Mouse (Mus musculus) liver, postnatal 0 days (tissue): ENCODE results near the gene Slc43a1. TPM values are rescaled to one million over a fixed set of nuclear protein-coding genes. Genes with fewer than 3 reads are reported as not detected.

ENCODE experiments used
- ATAC-seq: fragments of 200-750 bp; cut with Nextera tagmentation; 2 replicates; pipeline ENCODE4 v1.8.0; 2017; ENCODE audit warnings: mild to moderate bottlenecking, moderate library complexity
- DNase-seq: peaks from one replicate; pipeline ENCODE4 v3.0.0-alpha.2; 2016
- H3K27ac ChIP-seq: fragments of 300-500 bp; sonication (generic); 2 replicates; pipeline ENCODE4 v1.5.1; 2014; ENCODE audit warnings: antibody characterized with exemption, moderate library complexity, mild to moderate bottlenecking, low read depth
- H3K27me3 ChIP-seq: fragments of 300-500 bp; sonication (generic); 2 replicates; pipeline ENCODE4 v1.6.1; 2014; ENCODE audit warnings: low read length, control low read depth, mixed read lengths; ENCODE audit not compliant: insufficient read depth
- H3K36me3 ChIP-seq: fragments of 300-500 bp; sonication (generic); replicated peaks from 2 replicates; pipeline ENCODE4 v1.6.1; 2014; ENCODE audit warnings: mild to moderate bottlenecking, control low read depth, low read length, moderate library complexity, mixed read lengths; ENCODE audit not compliant: insufficient read depth
- H3K4me1 ChIP-seq: fragments of 300-500 bp; sonication (generic); 2 replicates; pipeline ENCODE4 v1.6.1; 2014; ENCODE audit warnings: antibody characterized with exemption, mild to moderate bottlenecking, control low read depth; ENCODE audit not compliant: insufficient read depth
- H3K4me2 ChIP-seq: fragments of 300-500 bp; sonication (generic); 2 replicates; pipeline ENCODE4 v1.6.1; 2014; ENCODE audit warnings: low read depth, mild to moderate bottlenecking, low read length, moderate library complexity, mixed read lengths
- H3K4me3 ChIP-seq: fragments of 300-500 bp; sonication (generic); 2 replicates; pipeline ENCODE4 v1.5.1; 2014; ENCODE audit warnings: low read depth, low read length
- H3K9ac ChIP-seq: fragments of 300-500 bp; sonication (generic); replicated peaks from 2 replicates; pipeline ENCODE4 v1.6.1; 2014; ENCODE audit warnings: mild to moderate bottlenecking, moderate library complexity
- H3K9me3 ChIP-seq: fragments of 300-500 bp; sonication (generic); 2 replicates; pipeline ENCODE4 v1.6.1; 2016; ENCODE audit warnings: mild to moderate bottlenecking, control low read depth, low read length, mixed read lengths
- CTCF ChIP-seq: sonication (generic); IDR thresholded peaks from 2 replicates; pipeline ENCODE4 v1.5.1; 2016; ENCODE audit warnings: antibody characterized with exemption, low read depth
- EP300 ChIP-seq: IDR thresholded peaks from 2 replicates; pipeline ENCODE4 v1.6.1; 2016; ENCODE audit warnings: antibody characterized with exemption, low read depth, mild to moderate bottlenecking
- WGBS: fragments of 180-500 bp; shearing (Covaris S2); extraction: QIAGEN DNeasy Blood & Tissue Kit; methylation state at CpG from one replicate; pipeline ENCODE4 v1.1.7; 2014; ENCODE audit not compliant: insufficient replicate concordance; 5-methylcytosine and 5-hydroxymethylcytosine counted together
- polyA plus RNA-seq: library from polyadenylated mRNA; unstranded; fragments of >200 nt; fragmentation: Nextera tagmentation; extraction: Ambion mirVana; gene quantifications from 2 replicates; pipeline ENCODE4 v1.2.1, GENCODE M21; 2015

Slc43a1 gene
- 67.8 and 74.2 TPM in 2 replicates for polyA plus RNA-seq

GRCm38 (mm10) chr2:84838593-84838949 is at the start of gene Slc43a1:
Gene Slc43a1 (plus strand): TSS chr2:84838850.
- no peak for TF ChIP-seq EP300
- Histone ChIP-seq H3K4me1 (peaks cover 29% of the 10 kb centered on the region), H3K9me3 (no peaks in the 10 kb centered on the region), H3K27me3 (no peaks in the 10 kb centered on the region), H3K36me3 (peaks cover 2% of the 10 kb centered on the region; the same call in 1 of the 2 replicates), H3K4me2 (peak within 1 kb of the TSS; percentile 89), H3K27ac (peak within 1 kb of the TSS; percentile 93), H3K9ac (peak within 1 kb of the TSS; percentile 97), H3K4me3 (peak within 1 kb of the TSS; percentile 89)
- WGBS: 13% methylated on average over 10 of the region's 10 CpGs
- ATAC-seq: no peak
- no peak for DNase-seq

- Histone ChIP-seq H3K27ac (no peak overlapping the region), H3K4me2 (no peak overlapping the region), H3K4me1 (peaks cover 7% of the 10 kb centered on the region), H3K9me3 (peaks cover 2% of the 10 kb centered on the region; the same call in 1 of the 2 replicates), H3K27me3 (no peaks in the 10 kb centered on the region), H3K4me3 (no peak overlapping the region), H3K9ac (no peak overlapping the region), H3K36me3 (no peaks in the 10 kb centered on the region)
- ATAC-seq (no peak), DNase-seq (no peak)
- WGBS: 67% methylated on average over 9 of the region's 9 CpGs
- TF ChIP-seq CTCF (no peak), EP300 (no peak)
Measured at GRCm38 (mm10) chr2:84790418-84790817, 48.2 kb upstream of the Slc43a1 start.

GRCm38 (mm10) chr2:84792516-84792915 is 46.1 kb upstream of the Slc43a1 start:
- 58% methylated on average over 3 of the region's 3 CpGs for WGBS
- Histone ChIP-seq H3K9ac (no peak overlapping the region), H3K4me2 (peak overlapping the region; percentile 38; the same call in 1 of the 2 replicates), H3K27ac (no peak overlapping the region), H3K27me3 (no peaks in the 10 kb centered on the region), H3K4me1 (peaks cover 8% of the 10 kb centered on the region), H3K36me3 (no peaks in the 10 kb centered on the region), H3K9me3 (peaks cover 2% of the 10 kb centered on the region; the same call in 1 of the 2 replicates), H3K4me3 (no peak overlapping the region)
- ATAC-seq (no peak), DNase-seq (no peak)
- TF ChIP-seq EP300 (no peak), CTCF (no peak)

- H3K4me1 ChIP-seq: peaks cover 12% of the 10 kb centered on the region
Measured at GRCm38 (mm10) chr2:84793154-84793553, 45.5 kb upstream of the Slc43a1 start.

GRCm38 (mm10) chr2:84793871-84794270 is 44.8 kb upstream of the Slc43a1 start:
- no peaks in the 10 kb centered on the region for H3K36me3 ChIP-seq
- no peak overlapping the region for H3K4me3 ChIP-seq
- H3K27ac ChIP-seq: peak overlapping the region; percentile 23; the same call in 1 of the 2 replicates
- DNase-seq (no peak), ATAC-seq (no peak)
- no peak overlapping the region for H3K4me2 ChIP-seq
- H3K4me1 ChIP-seq: peaks cover 12% of the 10 kb centered on the region
- H3K9ac ChIP-seq: no peak overlapping the region
- peaks cover 2% of the 10 kb centered on the region; the same call in 1 of the 2 replicates for H3K9me3 ChIP-seq
- 66% methylated on average over 3 of the region's 3 CpGs for WGBS
- TF ChIP-seq CTCF (no peak), EP300 (no peak)
- no peaks in the 10 kb centered on the region for H3K27me3 ChIP-seq

More at GRCm38 (mm10) chr2:84793154-84793553, 45.5 kb upstream of the Slc43a1 start:
- TF ChIP-seq EP300 (peak; percentile 89), CTCF (no peak)
- Histone ChIP-seq H3K27ac (peak overlapping the region; percentile 23; the same call in 1 of the 2 replicates), H3K9ac (no peak overlapping the region), H3K4me2 (no peak overlapping the region), H3K27me3 (no peaks in the 10 kb centered on the region), H3K9me3 (peaks cover 2% of the 10 kb centered on the region; the same call in 1 of the 2 replicates), H3K4me3 (no peak overlapping the region), H3K36me3 (no peaks in the 10 kb centered on the region)
- 65% methylated on average over 3 of the region's 3 CpGs for WGBS
- peak; percentile 42 for ATAC-seq
- DNase-seq: no peak

- peak overlapping the region; percentile 84 for H3K9ac ChIP-seq
- peak; percentile 96 for TF ChIP-seq CTCF
- no peak for TF ChIP-seq EP300
- peak overlapping the region; percentile 98 for H3K4me2 ChIP-seq
- ATAC-seq (peak; percentile 61), DNase-seq (peak; percentile 88)
- no peaks in the 10 kb centered on the region for H3K27me3 ChIP-seq
- 11% methylated on average over 13 of the region's 13 CpGs for WGBS
- H3K27ac ChIP-seq: peak overlapping the region; percentile 98
- peaks cover 26% of the 10 kb centered on the region for H3K4me1 ChIP-seq
- H3K4me3 ChIP-seq: peak overlapping the region; percentile 92
- peaks cover 2% of the 10 kb centered on the region; the same call in 1 of the 2 replicates for H3K9me3 ChIP-seq
- H3K36me3 ChIP-seq: peaks cover 6% of the 10 kb centered on the region
Measured at GRCm38 (mm10) chr2:84797833-84798492, 40.7 kb upstream of the Slc43a1 start.
